Mouse (Mus musculus): ENCODE data around the gene Arid5b.

Arid5b gene

DNA sequence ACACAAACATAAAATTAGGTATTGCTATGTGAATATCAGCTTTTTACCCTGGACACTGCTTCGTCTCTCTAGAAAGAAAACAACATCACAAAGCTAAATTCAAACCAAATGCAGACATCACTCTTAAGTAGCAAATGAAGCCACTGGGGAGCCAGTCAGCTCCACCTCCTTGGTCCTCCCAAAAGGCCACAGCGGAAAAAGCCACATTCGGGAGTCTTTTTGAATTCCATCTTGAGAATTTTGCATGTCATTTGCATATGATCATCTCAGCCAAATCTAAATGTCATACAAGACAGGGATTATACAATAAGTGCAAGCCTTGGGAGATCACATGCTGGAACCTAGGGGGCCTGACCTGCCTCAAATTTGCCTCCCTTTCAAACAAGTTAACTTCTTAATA lies 85.0 kb downstream of the Arid5b start:
- no peak for DNase-seq (ENCODE audit: low read depth)

DNA sequence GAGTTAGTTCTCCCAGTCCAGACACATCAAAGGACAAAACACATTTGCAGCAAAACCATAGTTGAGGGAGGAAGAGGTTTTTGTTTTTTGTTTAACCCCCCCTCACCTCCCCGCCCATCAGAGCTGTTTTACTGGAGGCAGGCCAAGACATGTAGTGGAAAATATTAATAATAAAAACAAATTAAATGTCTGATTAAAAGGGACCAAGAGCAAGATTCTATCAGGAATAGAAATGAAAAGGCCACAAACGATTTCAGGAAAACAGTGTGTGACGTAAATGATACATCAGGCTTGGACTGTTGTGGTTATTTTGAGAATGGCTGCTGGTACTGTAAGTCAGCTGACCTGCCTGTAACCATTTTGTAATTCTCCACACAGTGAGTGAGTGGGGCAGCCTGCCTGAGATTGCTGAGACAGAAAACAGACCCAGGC lies 85.7 kb downstream of the Arid5b start:
- peak; percentile 67 for DNase-seq (ENCODE audit: low read depth)

DNA sequence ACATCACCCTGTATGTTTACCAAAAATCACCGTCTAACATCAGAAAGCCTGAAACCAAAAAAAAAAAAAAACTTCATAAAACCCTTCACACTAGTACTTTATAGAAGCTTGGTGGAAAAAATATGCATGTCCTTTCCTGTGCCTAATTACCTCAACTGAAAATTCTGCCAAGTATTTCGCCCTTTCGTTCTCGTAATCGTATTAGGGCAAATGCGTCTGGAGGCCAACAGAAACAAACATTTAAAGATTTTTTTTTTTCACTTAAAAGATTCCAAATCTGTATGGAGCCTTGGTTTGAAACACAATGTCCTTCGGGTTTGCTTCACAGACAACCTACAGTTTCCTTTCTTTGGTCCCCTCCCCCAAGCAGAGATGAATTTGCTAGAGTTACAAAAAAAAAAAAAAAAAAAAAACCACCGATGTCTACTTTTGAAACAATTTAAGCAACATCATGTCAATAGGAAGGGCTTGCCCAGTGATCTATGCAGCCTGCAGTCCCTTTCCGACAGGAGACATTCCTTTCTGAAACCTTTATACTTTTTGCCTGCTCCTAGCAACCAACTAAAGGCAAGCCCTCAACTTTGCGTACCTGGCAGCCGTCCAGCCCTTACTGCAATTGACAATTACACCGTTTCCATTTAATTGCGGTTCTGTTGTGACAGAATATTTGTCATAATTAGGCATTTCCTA lies 86.7 kb downstream of the Arid5b start:
- peak; percentile 46 for DNase-seq (ENCODE audit: low read depth)

DNA sequence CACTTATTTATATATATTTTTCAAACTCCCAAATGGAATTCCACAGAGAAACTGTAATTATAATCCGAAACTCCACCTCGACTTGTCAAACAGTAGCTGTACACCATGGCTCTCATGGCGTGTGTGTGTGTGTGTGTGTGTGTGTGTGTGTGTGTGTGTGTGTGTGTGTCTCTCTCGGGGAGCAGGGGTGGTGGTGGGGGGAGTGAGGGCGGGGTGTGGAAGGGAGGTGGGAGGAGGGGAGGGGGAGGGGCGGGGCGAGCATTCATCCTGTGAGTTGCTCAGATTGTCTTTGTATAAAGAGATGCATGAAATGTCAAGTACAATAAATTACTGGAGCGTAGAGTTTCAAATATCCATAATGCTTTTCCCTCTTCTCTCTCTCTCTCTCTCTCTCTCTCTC lies 87.4 kb downstream of the Arid5b start:
- DNase-seq (ENCODE audit: low read depth): no peak

DNA sequence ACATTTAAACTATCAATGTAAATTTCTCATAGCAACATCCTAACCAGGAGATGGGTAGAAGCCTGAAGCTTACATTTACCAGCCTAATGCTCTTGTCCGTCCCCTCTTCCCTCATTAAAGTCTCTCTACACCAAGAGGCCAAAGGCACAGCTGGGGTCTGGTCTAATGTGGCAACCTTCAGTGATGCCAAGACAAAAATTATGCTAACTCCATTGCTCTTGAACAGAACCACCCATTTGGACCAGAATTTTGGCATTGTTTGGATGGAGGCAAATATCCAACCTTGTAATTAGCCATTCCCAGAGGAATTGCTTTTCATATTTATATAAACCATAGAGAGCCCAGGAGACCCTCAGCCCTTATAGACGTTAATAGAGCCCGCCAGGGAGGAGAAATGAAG lies 88.7 kb downstream of the Arid5b start:
- no peak for DNase-seq (ENCODE audit: low read depth)

DNA sequence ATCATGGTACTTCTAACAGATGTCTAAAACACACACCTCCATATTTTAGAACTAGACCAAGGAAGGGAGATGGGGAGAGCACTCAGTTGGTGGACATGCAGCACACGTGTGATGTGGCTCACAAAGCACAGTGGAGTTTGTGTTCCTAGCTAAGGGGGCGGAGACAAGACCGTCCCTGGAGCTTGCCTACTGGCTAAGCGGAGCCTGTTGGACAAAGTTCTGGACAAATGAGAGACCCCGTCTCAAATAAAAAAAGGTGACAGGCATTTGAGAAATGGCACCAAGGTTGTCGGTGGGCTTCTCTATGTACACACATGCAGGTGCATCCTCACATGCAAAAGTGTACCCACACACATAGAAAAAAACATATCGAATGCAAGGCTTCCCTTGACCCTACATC lies 95.4 kb downstream of the Arid5b start:
- no peak for DNase-seq (ENCODE audit: low read depth)

DNA sequence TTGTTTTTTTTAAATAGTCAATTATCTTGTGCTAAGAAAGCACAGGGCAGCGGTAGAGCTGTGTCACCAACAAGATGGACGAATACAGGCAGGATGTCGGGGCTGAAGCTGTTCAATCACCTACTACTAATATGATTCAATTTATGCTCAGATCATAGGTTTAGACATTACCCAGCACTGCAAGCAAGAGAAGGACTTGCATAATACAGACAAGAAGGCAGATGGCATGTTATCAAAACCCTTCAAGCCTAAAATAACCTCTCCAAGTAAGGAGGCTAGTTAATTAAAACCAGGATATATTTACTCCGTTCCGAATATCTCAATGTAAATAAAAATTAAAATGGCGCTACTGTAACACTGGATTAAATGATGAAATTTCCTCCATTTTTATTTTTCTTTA lies 96.3 kb downstream of the Arid5b start:
- DNase-seq (ENCODE audit: low read depth): no peak

DNA sequence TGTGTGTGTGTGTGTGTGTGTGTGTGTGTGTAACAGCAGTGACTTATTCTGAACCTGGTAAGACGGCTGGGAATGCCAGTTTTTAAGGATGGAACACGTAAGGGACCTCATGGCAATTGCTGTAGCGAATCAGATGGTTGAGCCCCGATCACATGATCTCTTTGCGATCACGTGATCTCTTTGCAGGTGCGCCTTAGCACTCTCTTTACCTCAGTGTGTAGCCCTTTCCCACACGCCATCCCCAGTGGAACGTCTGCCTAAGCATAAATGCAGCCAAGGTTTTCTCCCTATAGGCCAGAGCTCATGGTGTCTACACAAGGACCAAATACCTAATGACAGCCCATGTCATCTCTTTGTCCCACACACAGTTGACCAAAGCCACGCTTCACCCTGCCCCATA lies 97.4 kb downstream of the Arid5b start:
- no peak for DNase-seq (ENCODE audit: low read depth)

DNA sequence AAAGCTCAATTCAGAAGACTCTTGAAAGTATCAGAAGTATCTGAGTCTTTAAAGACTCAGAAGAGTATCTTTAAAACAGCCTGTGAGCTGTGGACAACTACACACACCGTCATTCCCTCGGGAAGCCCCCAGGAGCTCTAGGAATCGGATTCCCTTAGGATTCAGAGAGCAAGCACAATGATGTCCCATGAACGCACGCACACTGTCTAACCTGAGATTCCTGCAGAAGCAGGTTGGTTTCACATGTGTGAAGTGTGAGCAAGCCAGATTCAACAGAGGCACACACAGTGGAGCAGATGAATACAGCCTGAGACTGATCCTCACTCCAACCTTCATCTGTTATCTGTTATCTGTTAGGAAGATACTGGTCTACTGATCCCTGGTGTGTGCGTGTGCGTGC lies 97.8 kb downstream of the Arid5b start:
- no peak for DNase-seq (ENCODE audit: low read depth)

DNA sequence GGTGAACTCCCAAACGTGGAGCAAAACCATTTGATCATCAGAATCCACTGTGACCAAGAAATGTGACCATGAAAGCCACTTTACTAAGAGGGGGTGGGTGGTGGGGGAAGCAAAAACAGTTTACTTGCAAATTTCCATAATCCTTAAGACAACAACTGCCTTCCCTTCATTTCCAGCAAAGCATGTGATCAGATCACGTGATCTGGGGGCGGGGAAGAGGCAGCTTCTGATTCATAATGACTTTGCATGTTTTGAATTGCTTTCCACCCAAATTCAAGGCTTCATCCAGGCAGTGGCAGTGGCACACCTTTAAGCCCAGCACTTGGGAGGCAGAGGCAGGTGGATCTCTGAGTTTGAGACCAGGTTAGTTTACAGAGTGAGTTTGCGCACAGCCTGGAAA lies 98.4 kb downstream of the Arid5b start:
- DNase-seq (ENCODE audit: low read depth): no peak

DNA sequence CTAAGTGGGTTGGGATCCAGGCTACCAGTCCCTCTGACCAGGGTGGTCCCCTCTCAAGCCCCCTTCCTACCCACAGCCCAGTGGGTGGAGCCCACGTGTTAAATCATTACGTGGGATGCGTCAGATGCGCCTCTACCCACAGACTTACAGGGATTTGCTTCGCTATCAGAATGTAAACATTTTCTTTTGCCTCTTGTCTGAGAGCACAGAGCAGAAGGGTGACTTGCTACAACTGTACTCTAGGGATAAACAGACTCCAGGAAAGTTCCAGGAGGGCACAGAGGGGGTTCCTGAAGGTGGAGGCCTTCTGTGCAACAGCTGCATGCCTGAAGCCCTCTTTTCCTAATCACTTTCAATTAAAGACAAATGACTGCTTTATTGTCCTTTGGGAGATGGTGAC lies 98.8 kb downstream of the Arid5b start:
- DNase-seq (ENCODE audit: low read depth): no peak

DNA sequence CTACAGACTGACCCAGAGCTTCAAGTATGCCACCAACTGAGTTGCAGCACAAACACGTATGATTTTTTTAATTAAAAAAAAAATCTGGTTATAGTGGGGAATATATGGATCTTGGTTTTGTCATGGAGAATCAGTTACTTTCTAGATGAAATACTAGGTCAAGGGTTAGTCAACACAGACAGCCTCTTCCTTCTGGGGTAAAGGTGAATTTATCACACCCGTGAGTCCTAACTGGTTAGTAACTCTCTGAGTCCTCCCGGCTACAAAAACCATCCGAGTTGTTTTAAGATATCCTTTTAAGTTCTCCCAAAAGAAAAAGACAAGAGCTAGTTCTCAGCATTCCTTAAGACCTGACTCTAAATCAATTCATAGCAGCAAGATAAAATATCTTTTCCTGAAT lies 99.2 kb downstream of the Arid5b start:
- no peak for DNase-seq (ENCODE audit: low read depth)

DNA sequence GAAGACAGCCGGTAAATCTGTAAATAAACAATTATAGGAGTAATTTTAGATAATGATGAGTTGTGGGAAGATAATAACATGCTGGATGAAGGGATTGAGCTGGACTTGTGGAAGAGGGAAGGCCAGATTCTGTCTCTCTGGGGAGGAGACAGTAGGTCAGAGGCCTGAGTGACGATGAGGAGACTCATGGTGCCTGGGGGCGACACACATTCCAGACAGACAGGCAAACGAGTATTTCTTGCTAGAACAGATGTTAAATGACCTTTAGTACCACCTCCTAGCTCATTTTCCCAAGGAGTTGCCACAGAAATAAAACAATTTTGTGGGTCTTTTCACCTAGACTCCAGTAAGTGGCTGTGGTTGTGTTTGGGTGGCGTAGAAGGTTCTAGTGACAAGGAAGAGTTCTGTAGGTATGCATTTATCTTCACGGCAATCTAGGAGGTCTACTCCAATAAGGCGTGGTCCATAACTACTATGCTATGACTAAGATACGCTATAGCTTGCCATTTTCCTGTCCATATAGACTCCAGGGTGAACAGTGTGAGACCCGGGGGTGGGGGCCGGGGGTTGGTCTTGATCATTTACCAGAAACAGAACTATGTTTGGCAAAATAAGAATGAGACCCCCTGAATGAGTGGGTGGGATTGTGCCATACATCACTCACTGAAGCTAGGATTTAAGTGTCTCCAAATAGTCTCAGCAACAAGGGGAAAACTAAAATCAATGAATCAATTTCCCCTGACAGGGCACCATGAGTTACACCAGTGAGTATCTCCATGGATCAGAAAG lies 100.6 kb downstream of the Arid5b start:
- DNase-seq (ENCODE audit: low read depth): no peak

DNA sequence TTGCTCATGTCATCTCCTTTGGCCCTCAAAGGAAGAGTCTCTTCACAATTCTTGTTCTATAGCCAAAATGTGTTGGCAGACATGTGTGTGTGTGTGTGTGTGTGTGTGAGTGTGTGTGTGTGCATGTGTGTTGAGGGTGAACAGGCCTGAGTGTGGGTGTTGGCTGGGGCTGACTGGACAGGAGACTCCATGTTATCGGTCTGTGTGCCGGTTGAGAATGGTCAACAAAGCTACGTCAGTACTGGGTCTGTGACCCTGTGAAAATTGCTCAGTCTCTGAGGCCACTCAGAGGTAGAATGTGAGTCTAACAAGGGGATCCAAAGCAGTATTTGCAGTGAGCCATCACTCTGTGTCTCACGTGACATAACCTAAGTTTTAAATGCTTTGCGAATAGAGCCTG lies 102.7 kb downstream of the Arid5b start:
- no peak for DNase-seq (ENCODE audit: low read depth)

DNA sequence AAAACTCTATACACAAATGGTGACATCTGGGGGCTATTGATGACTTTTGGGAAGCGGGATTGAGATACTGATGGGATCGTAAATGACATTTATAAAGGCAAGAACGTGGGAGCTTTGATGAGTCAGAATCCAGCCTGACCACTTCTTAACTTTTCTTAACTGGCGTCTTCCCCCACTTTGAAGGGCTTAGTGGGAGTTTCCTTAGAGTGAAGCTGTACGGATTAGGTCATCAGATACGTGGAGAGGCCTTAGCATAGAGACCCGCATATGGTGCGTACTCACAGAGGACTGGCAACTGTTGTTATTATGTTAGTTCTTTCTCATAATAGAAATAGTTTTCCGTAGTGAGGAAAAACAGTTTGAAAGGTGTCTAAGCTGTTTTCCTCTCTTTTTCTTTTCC lies 104.9 kb downstream of the Arid5b start:
- DNase-seq (ENCODE audit: low read depth): no peak

DNA sequence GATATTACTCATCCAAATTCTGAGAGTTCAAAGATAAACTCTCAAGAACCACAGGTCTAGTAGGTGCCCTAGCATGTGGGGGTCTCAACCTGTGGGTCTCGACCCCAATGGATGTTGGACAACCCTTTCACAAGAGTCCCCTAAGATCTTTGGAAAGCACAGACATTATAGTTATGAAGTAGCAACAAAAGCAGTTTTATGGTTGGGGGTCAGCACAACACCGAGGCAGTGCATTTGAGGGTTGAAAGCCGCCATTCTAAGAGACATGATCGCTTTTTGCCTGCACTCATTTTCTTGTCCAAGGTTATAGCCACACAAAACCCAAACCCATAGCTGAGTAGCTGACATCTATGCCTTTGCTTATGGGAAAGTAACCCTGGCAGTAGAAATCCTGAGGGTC lies 105.6 kb downstream of the Arid5b start:
- DNase-seq (ENCODE audit: low read depth): no peak

DNA sequence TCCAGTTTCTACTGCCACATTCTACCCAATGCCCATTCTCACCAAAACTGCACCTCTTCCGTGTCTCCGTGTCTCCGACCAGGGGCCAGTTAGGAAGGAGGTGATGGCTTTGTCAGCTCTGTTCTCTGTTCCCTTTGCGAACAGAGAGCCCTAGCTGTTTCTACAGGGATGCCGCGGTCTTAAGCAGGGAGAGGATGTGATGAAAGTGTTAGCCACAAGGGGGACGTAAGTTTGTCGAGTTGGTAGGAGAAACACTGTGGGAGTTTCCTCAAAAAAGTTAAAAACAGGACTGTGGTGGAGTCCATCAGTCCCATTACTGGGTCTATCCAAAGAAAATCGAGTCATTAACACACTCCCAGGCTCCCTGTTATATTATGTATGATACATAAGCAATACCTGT lies 106.6 kb downstream of the Arid5b start:
- no peak for DNase-seq (ENCODE audit: low read depth)

DNA sequence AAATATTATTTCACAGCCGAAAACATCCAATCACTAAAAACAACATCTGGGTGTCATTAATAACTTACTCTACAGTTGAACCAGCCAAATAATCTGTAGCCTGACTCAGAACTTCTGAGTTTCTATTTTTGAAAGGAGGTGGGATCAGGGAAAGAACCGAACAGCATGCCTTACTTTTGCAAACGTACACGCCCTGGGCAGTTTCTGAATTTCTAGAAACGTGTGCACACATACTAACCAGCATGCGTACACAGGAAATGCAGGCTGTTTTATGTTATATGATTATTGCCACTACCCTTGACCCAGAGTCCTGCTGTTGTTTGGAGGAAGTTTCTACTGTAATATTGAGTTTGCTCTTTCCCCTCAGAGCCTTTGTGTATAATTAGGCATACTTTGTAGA lies 109.9 kb downstream of the Arid5b start:
- DNase-seq (ENCODE audit: low read depth): no peak

DNA sequence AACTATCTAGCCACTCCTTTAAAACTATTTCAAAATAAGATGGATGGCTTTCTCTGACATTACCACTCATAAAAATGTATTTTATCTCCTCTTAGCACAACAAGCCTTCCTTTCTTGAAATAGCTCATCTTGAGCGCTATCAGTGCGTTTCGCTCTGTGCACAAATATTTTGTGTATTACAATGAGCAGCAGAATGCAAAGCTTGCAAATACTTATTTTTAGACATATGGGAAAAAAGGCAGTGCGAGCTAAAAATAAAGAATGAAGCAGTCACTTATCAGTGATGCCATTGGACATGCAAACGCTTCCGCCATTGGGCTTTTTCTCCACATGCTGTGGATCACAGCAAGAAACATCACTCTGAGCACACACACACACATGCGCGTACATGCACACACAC lies 110.4 kb downstream of the Arid5b start:
- DNase-seq (ENCODE audit: low read depth): no peak

DNA sequence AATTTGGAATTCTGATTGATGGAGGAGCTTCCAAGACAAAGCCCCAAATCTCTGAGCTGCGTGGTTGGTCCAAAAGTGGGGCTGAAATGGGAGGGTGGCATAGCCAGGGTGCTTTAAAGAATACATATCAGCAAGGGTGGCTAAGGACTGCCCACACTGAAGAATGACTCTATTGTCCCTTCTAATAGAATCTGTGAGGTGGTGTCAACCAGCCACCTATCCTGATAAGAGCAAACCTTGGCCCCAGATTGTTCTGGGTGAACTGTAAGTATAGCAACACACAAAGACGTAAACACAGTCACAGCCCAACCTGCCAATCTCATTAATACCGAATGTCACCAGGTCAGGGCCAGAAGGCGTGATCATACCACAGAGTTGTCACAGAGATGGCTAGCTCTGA lies 111.4 kb downstream of the Arid5b start:
- DNase-seq (ENCODE audit: low read depth): no peak

DNA sequence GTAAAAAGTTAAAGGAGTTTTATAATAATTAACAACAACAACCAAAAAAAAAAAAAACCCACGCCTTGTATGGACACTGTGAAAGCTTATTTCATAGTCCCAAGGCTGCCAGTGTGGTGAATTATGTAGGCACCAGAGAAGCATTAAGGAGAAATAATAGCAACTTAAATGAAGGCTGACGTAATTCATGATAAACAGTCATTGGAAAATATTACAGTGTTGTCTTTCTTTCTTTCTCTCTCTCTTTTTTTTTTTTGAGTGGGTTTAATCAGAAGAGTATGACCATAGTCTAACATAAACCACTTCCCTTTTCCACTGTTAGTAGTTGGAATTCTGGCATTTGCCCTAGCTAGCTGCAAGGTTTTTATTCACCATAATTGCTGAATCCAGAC lies 111.8 kb downstream of the Arid5b start:
- no peak for DNase-seq (ENCODE audit: low read depth)

DNA sequence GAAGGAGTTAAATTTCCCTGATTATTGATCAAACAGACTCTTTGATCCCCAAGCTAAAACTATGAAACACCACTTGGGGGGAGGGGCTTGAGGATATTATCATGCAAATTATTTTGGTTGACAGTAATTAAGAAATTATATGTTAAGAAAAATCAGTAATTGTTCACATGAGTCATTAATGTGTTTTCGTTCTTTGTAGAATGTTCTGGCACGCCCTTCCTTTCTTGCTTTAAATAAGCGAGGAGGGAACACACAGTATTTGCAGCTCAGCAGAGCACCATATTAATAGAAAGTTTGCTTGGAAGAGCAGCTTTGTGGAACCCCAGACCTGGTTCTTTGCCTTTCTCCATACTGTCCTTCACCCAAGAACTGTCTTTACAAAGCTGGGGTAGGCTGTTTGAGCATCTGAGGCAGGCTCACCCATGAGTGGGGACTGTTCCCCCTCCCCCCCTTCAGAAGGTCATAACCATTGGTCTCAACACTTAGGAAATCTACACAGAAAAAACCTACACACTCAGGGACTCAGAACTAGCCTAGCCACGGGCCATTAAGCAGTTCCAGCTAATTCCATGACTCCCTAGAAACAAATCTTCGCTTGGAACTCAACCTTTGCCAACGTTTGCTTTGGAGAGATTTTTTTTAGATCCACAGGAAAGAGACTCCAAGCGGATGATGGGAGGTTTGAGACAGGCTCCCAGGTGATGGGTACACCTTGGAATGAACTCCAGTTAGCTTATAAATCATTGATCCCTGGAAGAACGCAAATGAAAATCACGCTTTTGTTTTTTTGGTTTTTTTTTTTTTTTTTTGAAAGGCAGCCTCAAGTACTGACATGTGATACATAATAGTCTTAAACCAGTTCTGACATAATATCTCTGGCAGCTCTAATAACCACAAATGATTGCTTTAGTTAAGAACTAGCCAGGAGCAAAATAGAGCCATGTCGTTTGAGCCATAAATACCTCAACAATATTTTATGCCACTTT lies 112.5 kb downstream of the Arid5b start:
- DNase-seq (ENCODE audit: low read depth): peak; percentile 68
